Mouse (Mus musculus) layer of hippocampus, postnatal 36 days (tissue): ENCODE data around the gene Lin28b. TPM values are rescaled to one million over a fixed set of nuclear protein-coding genes. Genes with fewer than 3 reads are reported as not detected.

Source experiments
- total RNA-seq, 2 experiments: library from RNA; stranded (reverse); gene quantifications; 2 replicates each; pipeline ENCODE4 v1.2.3; 2021

The Lin28b gene
- total RNA-seq, 2 experiments from 2014 or later: 0.97 to 1.9 TPM

Other genes starting within 250 kb of the Lin28b start
- gene Bves, start 150.6 kb downstream of the Lin28b start, total RNA-seq: 1 to 10 TPM; 3.4 to 4.0 TPM
- 10 to 100 TPM; 41.8 to 44.1 TPM for gene Hace1, start 91.4 kb upstream of the Lin28b start, total RNA-seq